In the genomic region with DNA sequence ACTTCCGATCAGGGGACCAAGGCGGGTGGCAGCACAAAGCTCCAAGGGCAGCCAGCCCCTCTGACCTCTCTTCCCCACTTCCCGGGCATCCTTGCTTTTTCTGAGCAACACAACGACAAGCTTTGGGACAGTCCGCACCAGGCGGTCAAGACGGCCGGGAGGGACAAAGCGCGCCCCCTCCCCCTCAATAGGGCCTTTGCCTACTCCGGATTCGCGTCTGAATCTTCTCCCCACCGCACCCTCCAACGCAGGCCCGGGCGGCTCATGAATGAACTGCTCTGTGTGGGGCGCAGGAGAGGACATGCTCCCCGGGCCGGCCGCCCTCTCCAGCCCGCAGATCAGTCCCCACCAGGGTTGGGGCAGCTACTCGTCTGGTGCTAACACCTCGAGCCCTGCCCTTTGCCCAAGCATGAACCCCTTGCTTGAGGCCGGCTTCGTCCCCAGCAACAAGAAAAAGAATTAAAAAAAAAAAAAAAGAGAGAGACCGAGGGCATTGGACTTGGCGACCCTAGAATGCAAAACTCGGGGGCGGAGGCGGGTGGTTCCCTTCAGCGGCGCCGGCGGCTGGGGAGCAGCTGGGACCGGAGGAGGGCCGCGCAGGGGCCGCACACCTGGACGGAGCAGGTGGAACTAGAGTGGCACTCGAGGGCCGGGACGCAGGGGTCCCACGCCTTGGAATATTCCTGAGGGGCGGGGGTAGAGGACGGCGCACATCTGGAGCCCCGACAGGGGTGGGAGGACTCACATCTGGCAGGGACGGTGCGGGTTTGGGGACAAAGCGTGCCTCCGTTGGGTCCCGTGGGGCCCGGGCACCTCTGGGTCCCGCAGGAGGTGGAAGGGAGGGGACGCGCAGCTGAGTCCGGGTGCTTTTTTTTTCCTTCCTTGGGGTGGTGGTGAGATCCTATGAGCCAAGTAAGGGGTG, we compare ENCODE assay signal across 8 mouse cellular contexts. TPM values are rescaled to one million over a fixed set of nuclear protein-coding genes. Genes with fewer than 3 reads are reported as not detected.
A peak's percentile ranks its signal among the peaks of the same experiment; 100 is the strongest.
DNase-seq lines count a peak whose midpoint lies in the region; ATAC-seq and TF ChIP-seq lines count a peak whose summit lies in the region.

No protein-coding gene starts in this region.

- no peaks in the 10 kb centered on the region for H3K27me3 ChIP-seq in intestine, postnatal 0 days (replicated peaks; ENCODE audit: control insufficient read depth, insufficient read depth, low read length)
- peaks cover 13% of the 10 kb centered on the region for H3K27me3 ChIP-seq in liver, embryonic 15.5 days
- H3K27me3 ChIP-seq in neural tube, embryonic 13.5 days, result no peaks in the 10 kb centered on the region

- H3K27ac ChIP-seq in ES-E14 (ENCODE audit: insufficient read depth, low read depth, low read length, poor library complexity, severe bottlenecking), result peak overlapping the region; percentile 0; the same call in 1 of the 2 replicates
- H3K27ac ChIP-seq in intestine, postnatal 0 days (ENCODE audit: low read depth, low read length), result peak overlapping the region; percentile 54
- H3K27ac ChIP-seq in liver, embryonic 15.5 days (replicated peaks), result peak overlapping the region; percentile 73
- peak overlapping the region; percentile 96 for H3K27ac ChIP-seq in neural tube, embryonic 13.5 days (replicated peaks)

- DNase-seq in 3134 (ENCODE audit: extremely low read depth, insufficient read length, low spot score) (peak; percentile 63), ES-E14 (ENCODE audit: low read depth, low spot score) (no peak)
- DNase-seq in cerebellum, postnatal 36 days, result peak; percentile 46 to 48
- DNase-seq in gastrocnemius, postnatal 25 days, result peak; percentile 44
- DNase-seq in thymus, postnatal 25 days, result peak; percentile 54

- H3K9me3 ChIP-seq in ES-E14 (ENCODE audit: control insufficient read depth, insufficient read depth, low read depth, low read length), result no peaks in the 10 kb centered on the region
- no peaks in the 10 kb centered on the region for H3K9me3 ChIP-seq in intestine, postnatal 0 days (ENCODE audit: control insufficient read depth)
- no peaks in the 10 kb centered on the region for H3K9me3 ChIP-seq in liver, embryonic 15.5 days (replicated peaks)
- no peaks in the 10 kb centered on the region for H3K9me3 ChIP-seq in neural tube, embryonic 13.5 days

- peak overlapping the region; percentile 55 for H3K9ac ChIP-seq in ES-E14 (ENCODE audit: insufficient read depth, low read depth, low read length, poor library complexity, severe bottlenecking)
- peak overlapping the region; percentile 79 for H3K9ac ChIP-seq in intestine, postnatal 0 days (ENCODE audit: low read depth, low read length)
- peak overlapping the region; percentile 82 for H3K9ac ChIP-seq in liver, embryonic 15.5 days
- H3K9ac ChIP-seq in neural tube, embryonic 13.5 days, result peak overlapping the region; percentile 97

- no peaks in the 10 kb centered on the region for H3K36me3 ChIP-seq in ES-E14 (ENCODE audit: control insufficient read depth, insufficient read depth, low read length, poor library complexity, severe bottlenecking)
- H3K36me3 ChIP-seq in intestine, postnatal 0 days (ENCODE audit: control insufficient read depth, insufficient read depth), result no peaks in the 10 kb centered on the region
- no peaks in the 10 kb centered on the region for H3K36me3 ChIP-seq in liver, embryonic 15.5 days (replicated peaks)
- no peaks in the 10 kb centered on the region for H3K36me3 ChIP-seq in neural tube, embryonic 13.5 days

- in situ Hi-C loops in ES-E14 (cut with MboI; ENCODE audit: low sequenced_read_pairs in 2 of 2, unreplicated experiment in 2 of 2), result no loop called here

- ATAC-seq in intestine, postnatal 0 days, result peak; percentile 61
- peak; percentile 56 for ATAC-seq in liver, embryonic 15.5 days (ENCODE audit: insufficient read depth)
- peak; percentile 63 for ATAC-seq in neural tube, embryonic 13.5 days (ENCODE audit: low read depth)

- H3K4me1 ChIP-seq in ES-E14 (ENCODE audit: control insufficient read depth in 2 of 2, insufficient read depth in 2 of 2, low read length in 2 of 2, poor library complexity in 1 of 2), result peaks cover 7 to 12% of the 10 kb centered on the region in 2 experiments; a peak in 2 of 4 replicates
- 0 out of 2 replicates have a peak, but pooled peaks cover 7% of the 10 kb centered on the region for H3K4me1 ChIP-seq in intestine, postnatal 0 days (replicated peaks; ENCODE audit: control insufficient read depth, insufficient read depth, low read length)
- H3K4me1 ChIP-seq in liver, embryonic 15.5 days (replicated peaks), result peaks cover 50% of the 10 kb centered on the region
- H3K4me1 ChIP-seq in neural tube, embryonic 13.5 days (replicated peaks), result peaks cover 40% of the 10 kb centered on the region

- 0 out of 2 replicates have a peak, but pooled peaks have one; percentile 2 for TF ChIP-seq CTCF in intestine, postnatal 0 days (IDR thresholded peaks at IDR 0.05; ENCODE audit: low read depth)

- WGBS in intestine, postnatal 0 days, result under 1% methylated on average over 55 of the region's 58 CpGs
- under 1% methylated on average over 58 of the region's 58 CpGs for WGBS in liver, embryonic 15.5 days (ENCODE audit: insufficient replicate concordance)
- under 1% methylated on average over 58 of the region's 58 CpGs for WGBS in neural tube, embryonic 13.5 days

- peak overlapping the region; percentile 66 to 93 for H3K4me3 ChIP-seq in ES-E14 (ENCODE audit: insufficient read depth in 1 of 2, low read depth in 1 of 2, low read length in 2 of 2, poor library complexity in 1 of 2, severe bottlenecking in 1 of 2)
- peak overlapping the region; percentile 85 for H3K4me3 ChIP-seq in intestine, postnatal 0 days (ENCODE audit: low read depth, low read length)
- H3K4me3 ChIP-seq in liver, embryonic 15.5 days (replicated peaks), result peak overlapping the region; percentile 76
- peak overlapping the region; percentile 94 for H3K4me3 ChIP-seq in neural tube, embryonic 13.5 days

- H3K4me2 ChIP-seq in intestine, postnatal 0 days (replicated peaks; ENCODE audit: low read depth), result peak overlapping the region; percentile 98
- H3K4me2 ChIP-seq in liver, embryonic 15.5 days, result peak overlapping the region; percentile 100
- H3K4me2 ChIP-seq in neural tube, embryonic 13.5 days, result peak overlapping the region; percentile 82

TF ChIP-seq in ES-E14, 5 proteins besides CTCF, POLR2A, EP300 and RAD21:
- no peak; the same call in none of the 2 replicates for TF ChIP-seq ZNF384 (IDR thresholded peaks at IDR 0.05; ENCODE audit: low read depth, low read length)
- TF ChIP-seq MAFK (IDR thresholded peaks at IDR 0.05; ENCODE audit: insufficient read depth, low read depth, low read length), result no peak
- TF ChIP-seq HCFC1 (IDR thresholded peaks at IDR 0.05; ENCODE audit: borderline replicate concordance, insufficient read depth, low read length), result no peak
- TF ChIP-seq CHD2 (IDR thresholded peaks at IDR 0.05; ENCODE audit: low read depth, low read length), result no peak
- no peak for TF ChIP-seq ZC3H11A (IDR thresholded peaks at IDR 0.05; ENCODE audit: borderline replicate concordance, low read depth, low read length)

RNA-seq across cellular contexts. Expression of gene Mrpl14, which starts 0.7 kb away (rescaled TPM):
- total RNA-seq in ES-E14 (2012; rRNA removed), result 39.2 and 48.2 TPM in 2 replicates
- 10 to 100 TPM; 93.5 to 96.0 TPM for total RNA-seq in gastrocnemius, postnatal 25 days (2021)
- polyA plus RNA-seq in intestine, postnatal 0 days (2015; fragmentation: Nextera tagmentation; extraction: Ambion mirVana), result 120 and 127 TPM in 2 replicates
- polyA plus RNA-seq in liver, embryonic 15.5 days (2015; fragmentation: Nextera tagmentation; extraction: Ambion mirVana), result 111 and 115 TPM in 2 replicates
- polyA plus RNA-seq in neural tube, embryonic 13.5 days (2015; fragmentation: Nextera tagmentation; extraction: Ambion mirVana), result 101 and 124 TPM in 2 replicates

RNA-seq across cellular contexts. Expression of gene Tmem63b, which starts 1.3 kb away (rescaled TPM):
- 89.1 and 139 TPM in 2 replicates for total RNA-seq in ES-E14 (2012; rRNA removed)
- total RNA-seq in gastrocnemius, postnatal 25 days (2021), result 10 to 100 TPM; 59.9 to 60.3 TPM
- 22.6 and 24.7 TPM in 2 replicates for polyA plus RNA-seq in intestine, postnatal 0 days (2015; fragmentation: Nextera tagmentation; extraction: Ambion mirVana)
- polyA plus RNA-seq in liver, embryonic 15.5 days (2015; fragmentation: Nextera tagmentation; extraction: Ambion mirVana), result 8.6 and 9.6 TPM in 2 replicates
- 127 and 134 TPM in 2 replicates for polyA plus RNA-seq in neural tube, embryonic 13.5 days (2015; fragmentation: Nextera tagmentation; extraction: Ambion mirVana)

RNA-seq across cellular contexts. Expression of gene Capn11, which starts 26.3 kb away (rescaled TPM):
- 0.48 TPM in 1 of 2 replicates, not detected in the other for total RNA-seq in ES-E14 (2012; rRNA removed)
- total RNA-seq in gastrocnemius, postnatal 25 days (2021), result under 1 TPM; 0.13 to 0.59 TPM
- not detected in 2 replicates for polyA plus RNA-seq in intestine, postnatal 0 days (2015; fragmentation: Nextera tagmentation; extraction: Ambion mirVana)
- 0.21 and 0.25 TPM in 2 replicates for polyA plus RNA-seq in liver, embryonic 15.5 days (2015; fragmentation: Nextera tagmentation; extraction: Ambion mirVana)
- polyA plus RNA-seq in neural tube, embryonic 13.5 days (2015; fragmentation: Nextera tagmentation; extraction: Ambion mirVana), result 0.22 and 0.85 TPM in 2 replicates

RNA-seq across cellular contexts. Expression of gene 1600014C23Rik, which starts 48.2 kb away (rescaled TPM):
- total RNA-seq in ES-E14 (2012; rRNA removed), result 0.58 TPM in 1 of 2 replicates, not detected in the other
- not detected for total RNA-seq in gastrocnemius, postnatal 25 days (2021)
- not detected in 2 replicates for polyA plus RNA-seq in intestine, postnatal 0 days (2015; fragmentation: Nextera tagmentation; extraction: Ambion mirVana)
- polyA plus RNA-seq in liver, embryonic 15.5 days (2015; fragmentation: Nextera tagmentation; extraction: Ambion mirVana), result 0.25 TPM in 1 of 2 replicates, not detected in the other
- polyA plus RNA-seq in neural tube, embryonic 13.5 days (2015; fragmentation: Nextera tagmentation; extraction: Ambion mirVana), result not detected in 2 replicates

Comparison
In these comparisons a context has a peak if more than half of its experiments do, and no peak if none do; other contexts are left out.
1. H3K27ac ChIP-seq: peak in every context shown above with its lines; median percentile 96 in neural tube, embryonic 13.5 days; 73 in liver, embryonic 15.5 days; 54 in intestine, postnatal 0 days; 0 in ES-E14.